Mouse (Mus musculus) adrenal gland, postnatal 14 days (tissue): ENCODE data around the gene Prn. TPM values are rescaled to one million over a fixed set of nuclear protein-coding genes. Genes with fewer than 3 reads are reported as not detected.

Experiments
- DNase-seq: peaks from one replicate; pipeline ENCODE4 v3.0.0; 2021; ENCODE audit warnings: mixed read lengths
- total RNA-seq: library from RNA; stranded (reverse); gene quantifications from 2 replicates; pipeline ENCODE4 v1.2.3, GENCODE M21; 2021

Gene Prn
- total RNA-seq, 1 experiment from 2014 or later: 1.1 TPM

DNA sequence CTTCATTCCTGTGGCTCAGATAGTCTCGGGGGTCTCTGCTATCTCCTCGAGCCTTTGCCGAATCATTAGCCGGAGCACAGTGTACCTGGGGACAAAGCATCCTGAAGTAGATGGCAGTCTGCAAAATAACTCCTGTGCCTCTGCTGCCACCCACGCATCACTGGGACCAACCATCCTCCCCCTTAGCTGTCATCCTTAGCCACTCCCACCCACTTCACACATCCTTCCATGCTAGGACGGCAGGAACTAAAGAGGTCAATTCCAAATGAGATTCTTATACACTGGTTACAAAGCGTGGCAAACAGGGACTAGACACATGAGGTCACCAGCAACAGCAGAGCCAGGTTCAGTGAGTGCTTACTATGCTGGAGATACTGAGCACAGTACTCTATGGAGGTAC is 86.6 kb downstream of the Prn start:
- no peak for DNase-seq

DNA sequence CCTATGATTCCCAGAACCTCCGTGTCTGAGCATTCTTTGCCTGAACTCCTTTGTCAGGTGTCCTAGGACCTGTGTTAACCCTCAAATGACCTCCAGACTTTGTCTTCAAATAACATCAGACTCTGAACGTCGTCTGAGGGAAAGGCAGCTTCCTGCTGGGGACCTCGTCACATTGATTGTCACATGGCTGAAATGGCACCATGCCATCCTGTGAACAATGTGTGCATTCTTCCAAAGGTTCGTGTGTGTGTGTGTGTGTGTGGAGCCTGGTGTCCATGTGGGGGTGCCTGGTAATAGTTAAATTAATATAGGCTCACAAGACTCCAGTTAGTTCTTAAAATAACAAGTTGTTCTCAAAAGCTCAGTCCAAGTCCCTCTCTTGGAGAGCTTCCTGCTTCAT is 87.6 kb downstream of the Prn start:
- no peak for DNase-seq

DNA sequence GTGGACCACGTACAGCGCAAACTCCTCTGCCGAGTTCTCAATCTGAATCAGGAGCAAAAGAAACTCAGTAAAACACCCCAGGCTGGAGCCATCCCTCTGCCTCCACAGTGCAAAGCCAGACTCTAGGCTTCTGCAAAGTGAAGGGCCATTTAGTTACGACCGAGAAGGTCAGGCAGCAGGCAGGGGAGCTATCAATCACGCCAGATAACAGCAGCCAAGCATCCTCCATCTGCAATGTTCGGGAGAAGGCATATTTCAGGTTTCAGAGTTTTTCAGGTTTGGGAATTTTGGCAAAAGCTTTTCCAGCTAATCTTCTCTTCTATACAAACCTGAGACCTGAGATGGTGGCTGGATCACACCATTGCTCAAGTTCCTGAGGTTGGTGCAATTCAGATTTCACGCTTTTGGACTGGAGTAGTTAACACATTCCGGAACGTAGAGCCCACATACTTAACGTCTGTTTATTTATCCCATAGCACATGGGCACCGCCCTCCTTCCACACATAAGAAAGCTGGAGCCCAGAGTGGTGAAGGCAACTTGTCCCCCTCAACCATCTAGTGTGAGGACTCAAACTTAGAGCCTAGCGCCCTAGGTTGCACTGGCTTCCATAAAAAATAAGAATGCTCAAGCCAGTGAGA is 92.1 kb downstream of the Prn start:
- no peak for DNase-seq

- no peak for DNase-seq
Measured at GRCm38 (mm10) chr2:132003916-132004315, 94.2 kb downstream of the Prn start.

- no peak for DNase-seq
Measured at GRCm38 (mm10) chr2:132004495-132005136, 94.9 kb downstream of the Prn start.

DNA sequence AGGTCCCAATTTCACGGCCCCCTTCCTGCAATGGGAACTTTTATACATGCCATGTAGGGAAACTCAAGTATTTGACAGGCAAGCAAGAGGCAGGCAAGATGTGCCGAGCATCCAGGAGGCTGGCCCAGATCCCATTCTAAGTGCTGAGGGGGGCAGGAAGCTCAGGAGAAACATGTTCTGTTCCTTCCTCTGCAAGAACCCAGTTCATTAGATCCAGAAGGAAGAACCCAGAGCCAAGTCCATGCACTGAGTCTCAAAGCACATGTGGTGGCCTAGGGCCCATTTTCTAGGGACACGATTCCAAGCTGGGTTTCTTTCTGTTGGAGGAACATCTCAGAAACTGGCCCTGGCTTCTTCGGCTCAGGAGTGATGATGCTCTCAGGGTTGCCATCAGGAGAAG is 95.7 kb downstream of the Prn start:
- no peak for DNase-seq

Other genes starting within 250 kb of the Prn start
- gene Erv3, start 50.2 kb upstream of the Prn start, total RNA-seq: not detected in 2 replicates
- 73.3 and 74.6 TPM in 2 replicates for gene Prnp, start within 50 bp of the Prn start, total RNA-seq
- 0.98 and 2.8 TPM in 2 replicates for gene Prnd, start 40.9 kb downstream of the Prn start, total RNA-seq
- gene Rassf2, start 120.3 kb downstream of the Prn start, total RNA-seq: 9.4 and 22.2 TPM in 2 replicates
- 82.8 and 109 TPM in 2 replicates for gene Slc23a2, start 235.2 kb downstream of the Prn start, total RNA-seq